Mouse (Mus musculus) cerebellum, adult 2 months (tissue): ENCODE measurements around the gene Il1r1. TPM values are rescaled to one million over a fixed set of nuclear protein-coding genes. Genes with fewer than 3 reads are reported as not detected.
"Not testable (repeated sequence)": the region's sequence is repeated elsewhere in the genome, so short reads cannot be mapped to it uniquely, and the experiment has no call there.

Experiments
- DNase-seq, 2 experiments: peaks; one replicate each; pipeline ENCODE4 v3.0.0; 2021
- H3K27ac ChIP-seq: fragments of 200-500 bp; 2 replicates; pipeline ENCODE4 v1.5.1; 2012; ENCODE audit warnings: low read length, control low read depth, inconsistent platforms; ENCODE audit not compliant: insufficient read depth
- H3K27me3 ChIP-seq: fragments of 200-500 bp; 2 replicates; pipeline ENCODE4 v1.6.1; 2012; ENCODE audit warnings: inconsistent platforms, mild to moderate bottlenecking, low read length, moderate library complexity; ENCODE audit not compliant: control insufficient read depth, insufficient read depth
- H3K4me1 ChIP-seq: fragments of 200-500 bp; 2 replicates; pipeline ENCODE4 v1.6.1; 2011; ENCODE audit warnings: low read length; ENCODE audit not compliant: control insufficient read depth, insufficient read depth
- H3K4me3 ChIP-seq: fragments of 200-500 bp; replicated peaks from 2 replicates; pipeline ENCODE3; 2011; ENCODE audit warnings: mild to moderate bottlenecking, low read depth, low read length, control low read depth; ENCODE audit not compliant: insufficient read depth
- CTCF ChIP-seq: fragments of 200-500 bp; IDR thresholded peaks from 2 replicates; pipeline ENCODE4 v1.5.1; 2011; ENCODE audit warnings: low read depth, mild to moderate bottlenecking, control low read depth, low read length, moderate library complexity, borderline replicate concordance; ENCODE audit not compliant: insufficient read depth
- POLR2A ChIP-seq: fragments of 200-500 bp; IDR thresholded peaks from 2 replicates; pipeline ENCODE4 v1.6.1; 2011; ENCODE audit warnings: low read length, control low read depth, borderline replicate concordance; ENCODE audit not compliant: insufficient read depth
- WGBS: fragments of 180-500 bp; shearing (Covaris S2); methylation state at CpG from one replicate; pipeline ENCODE4 v1.1.7; 2018; 5-methylcytosine and 5-hydroxymethylcytosine counted together
- polyA plus RNA-seq: library from polyadenylated mRNA; depleted of rRNA; stranded (reverse); fragments of >200 nt; gene quantifications from 2 replicates; pipeline ENCODE4 v1.2.3, GENCODE M21; 2012

Gene Il1r1
- polyA plus RNA-seq, 1 experiment: 1.7 TPM

- Histone ChIP-seq H3K27me3 (no peaks in the 10 kb centered on the region), H3K4me1 (no peaks in the 10 kb centered on the region), H3K27ac (no peak overlapping the region), H3K4me3 (no peak overlapping the region)
- TF ChIP-seq POLR2A (no peak), CTCF (no peak)
- WGBS: 94% methylated on average over 2 of the region's 2 CpGs
- DNase-seq: no peak
Observed at GRCm38 (mm10) chr1:40292231-40292630, 67.4 kb downstream of the Il1r1 start.

GRCm38 (mm10) chr1:40293891-40294290, 69.0 kb downstream of the Il1r1 start:
- TF ChIP-seq POLR2A (no peak), CTCF (0 out of 2 replicates have a peak, but pooled peaks have one; percentile 3)
- no peaks in the 10 kb centered on the region for H3K4me1 ChIP-seq
- no peaks in the 10 kb centered on the region for H3K27me3 ChIP-seq
- DNase-seq: no peak
- H3K4me3 ChIP-seq: no peak overlapping the region
- no peak overlapping the region for H3K27ac ChIP-seq
- 98% methylated on average over 7 of the region's 7 CpGs for WGBS

- no peak overlapping the region for H3K4me3 ChIP-seq
- WGBS: 90% methylated on average over 9 of the region's 9 CpGs
- no peak for DNase-seq
- H3K4me1 ChIP-seq: no peaks in the 10 kb centered on the region
- H3K27ac ChIP-seq: no peak overlapping the region
- H3K27me3 ChIP-seq: no peaks in the 10 kb centered on the region
- TF ChIP-seq CTCF: no peak
- no peak for TF ChIP-seq POLR2A
Observed at GRCm38 (mm10) chr1:40294824-40295223, 69.9 kb downstream of the Il1r1 start.

GRCm38 (mm10) chr1:40298053-40298452, 73.2 kb downstream of the Il1r1 start:
- Histone ChIP-seq H3K4me1 (no peaks in the 10 kb centered on the region), H3K27ac (no peak overlapping the region), H3K4me3 (no peak overlapping the region), H3K27me3 (no peaks in the 10 kb centered on the region)
- DNase-seq: no peak
- TF ChIP-seq CTCF: no peak
- no peak for TF ChIP-seq POLR2A
- WGBS: 92% methylated on average over 2 of the region's 2 CpGs

- no peak for DNase-seq
- Histone ChIP-seq H3K27me3 (no peaks in the 10 kb centered on the region), H3K27ac (no peak overlapping the region), H3K4me1 (no peaks in the 10 kb centered on the region), H3K4me3 (no peak overlapping the region)
- no peak for TF ChIP-seq CTCF
- 73% methylated on average over 7 of the region's 7 CpGs for WGBS
Observed at GRCm38 (mm10) chr1:40303179-40303866, 78.4 kb downstream of the Il1r1 start.

GRCm38 (mm10) chr1:40304321-40304720, 79.4 kb downstream of the Il1r1 start:
- not testable (repeated sequence) for H3K27ac ChIP-seq, H3K27me3 ChIP-seq, DNase-seq, H3K4me3 ChIP-seq, H3K4me1 ChIP-seq
- WGBS: 81% methylated on average over 4 of the region's 4 CpGs

- TF ChIP-seq POLR2A (no peak), CTCF (no peak)
- WGBS: 72% methylated on average over 2 of the region's 2 CpGs
Observed at GRCm38 (mm10) chr1:40306111-40306510, 81.2 kb downstream of the Il1r1 start.

GRCm38 (mm10) chr1:40311123-40311522, 86.2 kb downstream of the Il1r1 start:
- Histone ChIP-seq H3K4me3 (no peak overlapping the region), H3K4me1 (no peaks in the 10 kb centered on the region), H3K27ac (no peak overlapping the region), H3K27me3 (no peaks in the 10 kb centered on the region)
- 55% methylated on average over 3 of the region's 3 CpGs for WGBS
- DNase-seq: no peak
- TF ChIP-seq POLR2A (no peak), CTCF (no peak)

More at GRCm38 (mm10) chr1:40306111-40306510, 81.2 kb downstream of the Il1r1 start:
- Histone ChIP-seq H3K27ac (no peak overlapping the region), H3K4me3 (no peak overlapping the region), H3K4me1 (no peaks in the 10 kb centered on the region), H3K27me3 (no peaks in the 10 kb centered on the region)
- no peak for DNase-seq

- WGBS: 95% methylated on average over 2 of the region's 2 CpGs
- H3K4me3 ChIP-seq: no peak overlapping the region
- no peak for TF ChIP-seq CTCF
- DNase-seq: no peak
- no peaks in the 10 kb centered on the region for H3K4me1 ChIP-seq
- H3K27me3 ChIP-seq: no peaks in the 10 kb centered on the region
- H3K27ac ChIP-seq: no peak overlapping the region
Observed at GRCm38 (mm10) chr1:40311625-40312024, 86.7 kb downstream of the Il1r1 start.
